Mouse (Mus musculus): Measurements from ENCODE around the gene Vgf.

DNA sequence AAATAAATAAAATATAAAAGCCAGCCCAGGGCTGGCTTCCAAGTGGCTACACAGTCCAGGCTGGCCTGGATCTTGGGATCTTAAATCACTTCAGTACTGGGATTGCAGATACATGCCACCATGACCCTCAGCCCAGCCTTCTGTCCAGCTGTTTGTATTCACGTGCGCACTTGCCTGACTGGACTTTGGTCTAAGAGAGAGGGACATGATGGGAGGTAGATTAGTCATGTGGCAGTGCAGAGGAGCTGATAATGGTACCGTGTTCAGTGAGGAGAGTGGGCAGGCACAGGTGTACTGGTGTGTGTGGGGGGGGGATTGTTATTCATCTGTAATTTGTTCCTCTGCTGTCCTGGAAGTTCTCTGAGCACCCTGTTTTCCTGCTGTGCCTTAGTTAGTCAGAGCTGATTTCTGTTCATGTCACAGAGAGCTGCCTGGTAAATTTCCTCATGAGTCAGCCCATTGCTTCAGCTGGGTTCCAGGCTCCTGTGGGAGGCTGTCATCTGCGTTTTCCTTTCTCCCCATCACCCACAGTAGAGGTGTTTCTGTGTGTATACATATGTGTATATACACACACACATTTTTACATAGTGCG lies 25.8 kb downstream of the Vgf start:
- no peak for TF ChIP-seq POLR2A (IDR thresholded peaks at IDR 0.05; ENCODE audit: control insufficient read depth, low read depth, low read length)
- no peak for TF ChIP-seq CTCF (IDR thresholded peaks at IDR 0.05; ENCODE audit: control insufficient read depth, insufficient read depth, insufficient replicate concordance, low read depth, low read length)

Measured in testis, adult 2 months (tissue).